Mouse (Mus musculus) macrophage (primary cell): ENCODE measurements at regions not wholly inside any gene's neighbourhood (a gene's known extent, or its start where the extent isn't known, plus 50 kb on each side); places are given as distances from the start of the nearest gene placed in this dataset.

ENCODE experiments used
- H3K27ac ChIP-seq: fragments of 350-480 bp; formaldehyde crosslinking; 2 replicates; pipeline ENCODE4 v1.9.0; 2021
- H3K36me3 ChIP-seq: fragments of 350-480 bp; formaldehyde crosslinking; 2 replicates; pipeline ENCODE4 v1.9.0; 2021; ENCODE audit errors: inconsistent target
- H3K4me3 ChIP-seq: fragments of 350-480 bp; formaldehyde crosslinking; 2 replicates; pipeline ENCODE4 v1.9.0; 2021; ENCODE audit errors: inconsistent target
- H3K79me2 ChIP-seq: fragments of 350-480 bp; formaldehyde crosslinking; 2 replicates; pipeline ENCODE4 v1.9.0; 2021; ENCODE audit errors: inconsistent target
- WGBS: methylation state at CpG from one replicate; pipeline ENCODE4 v1.1.7; 2026; ENCODE audit warnings: inconsistent platforms; ENCODE audit not compliant: missing documents; 5-methylcytosine and 5-hydroxymethylcytosine counted together

- Histone ChIP-seq H3K36me3 (no peaks in the 10 kb centered on the region), H3K79me2 (no peaks in the 10 kb centered on the region), H3K4me3 (no peak overlapping the region), H3K27ac (0 out of 2 replicates have a peak overlapping the region, but pooled peaks have one; percentile 4)
These were observed 54.7 kb downstream of the Spry2 start for GRCm38 (mm10) chr14:105841888-105842287.

GRCm38 (mm10) chr14:105837533-105837932 is 59.1 kb downstream of the Spry2 start:
- Histone ChIP-seq H3K36me3 (no peaks in the 10 kb centered on the region), H3K27ac (no peak overlapping the region), H3K4me3 (no peak overlapping the region), H3K79me2 (no peaks in the 10 kb centered on the region)
- 77% methylated on average over 3 of the region's 3 CpGs for WGBS

DNA sequence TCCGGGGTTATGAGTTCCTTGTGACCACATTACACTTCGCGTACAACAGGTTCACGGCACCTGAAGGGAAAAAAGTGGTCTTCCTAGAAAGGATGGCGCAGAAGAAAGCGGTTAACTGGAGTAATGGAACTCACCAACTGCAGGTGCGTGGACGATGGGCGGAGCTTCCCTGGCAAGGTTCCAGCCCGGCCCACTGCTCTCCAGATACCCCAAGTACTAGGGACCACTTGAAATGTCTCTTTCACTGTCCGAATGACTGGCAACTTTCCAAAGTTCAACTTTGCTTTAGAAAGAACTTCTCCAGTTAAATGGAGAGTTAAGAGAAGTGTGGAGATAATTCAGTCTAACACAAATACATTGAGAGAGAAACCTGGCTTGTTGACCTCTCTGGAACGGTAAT is 65.9 kb downstream of the Spry2 start:
- no peaks in the 10 kb centered on the region for H3K79me2 ChIP-seq
- H3K27ac ChIP-seq, result no peak overlapping the region
- no peaks in the 10 kb centered on the region for H3K36me3 ChIP-seq
- WGBS, result 97% methylated on average over 12 of the region's 12 CpGs
- H3K4me3 ChIP-seq, result no peak overlapping the region

GRCm38 (mm10) chr14:105830301-105830700 is 66.3 kb downstream of the Spry2 start:
- Histone ChIP-seq H3K27ac (no peak overlapping the region), H3K4me3 (no peak overlapping the region), H3K79me2 (no peaks in the 10 kb centered on the region), H3K36me3 (no peaks in the 10 kb centered on the region)
- 93% methylated on average over 4 of the region's 4 CpGs for WGBS

DNA sequence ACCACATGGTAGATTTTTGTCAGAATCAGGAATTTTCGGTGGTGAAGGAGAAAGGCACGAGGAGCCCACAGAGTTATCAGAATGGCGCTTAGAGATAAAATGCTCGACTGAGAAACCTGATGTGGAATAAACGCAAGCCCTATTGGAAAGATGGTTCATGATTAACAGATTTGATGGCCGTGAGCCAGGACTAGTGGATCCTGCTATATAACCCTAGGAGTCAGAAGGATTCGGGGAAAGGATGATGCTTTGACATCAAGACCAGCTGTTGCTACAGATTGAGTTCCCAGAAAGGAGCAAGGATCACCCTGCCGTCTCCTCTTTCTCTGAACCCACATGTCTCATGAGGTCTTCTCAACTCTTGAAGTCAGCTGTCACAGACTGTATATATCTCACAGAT is 73.5 kb downstream of the Spry2 start:
- Histone ChIP-seq H3K27ac (no peak overlapping the region), H3K4me3 (no peak overlapping the region), H3K36me3 (no peaks in the 10 kb centered on the region), H3K79me2 (no peaks in the 10 kb centered on the region)
- WGBS, result 89% methylated on average over 8 of the region's 8 CpGs

DNA sequence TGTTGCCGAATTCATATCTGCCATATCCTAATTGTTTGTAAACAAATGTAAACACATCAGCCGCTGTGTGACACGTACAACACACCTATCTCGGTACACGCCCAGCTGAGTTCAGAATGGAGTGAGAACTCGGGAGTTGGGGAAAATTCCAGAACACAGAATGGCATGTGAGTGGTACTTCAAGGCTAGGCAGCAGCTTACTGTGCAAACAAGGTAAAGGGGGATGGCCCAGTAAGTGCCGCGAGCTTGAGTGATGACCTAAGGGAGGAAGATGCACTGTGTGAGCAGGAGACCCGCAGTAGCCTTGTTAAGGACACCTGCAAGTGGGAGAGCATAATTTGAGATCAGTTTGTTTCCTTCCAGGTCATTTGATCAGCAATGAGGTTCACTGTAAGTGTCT is 74.0 kb downstream of the Spry2 start:
- Histone ChIP-seq H3K4me3 (no peak overlapping the region), H3K79me2 (no peaks in the 10 kb centered on the region), H3K27ac (no peak overlapping the region), H3K36me3 (no peaks in the 10 kb centered on the region)
- 98% methylated on average over 7 of the region's 9 CpGs for WGBS

- Histone ChIP-seq H3K79me2 (no peaks in the 10 kb centered on the region), H3K27ac (no peak overlapping the region), H3K4me3 (no peak overlapping the region), H3K36me3 (no peaks in the 10 kb centered on the region)
- WGBS, result 86% methylated on average over 2 of the region's 2 CpGs
These were observed 77.1 kb downstream of the Spry2 start for GRCm38 (mm10) chr14:105819534-105819933.

- H3K27ac ChIP-seq, result no peak overlapping the region
- no peaks in the 10 kb centered on the region for H3K36me3 ChIP-seq
- no peaks in the 10 kb centered on the region for H3K79me2 ChIP-seq
- 98% methylated on average over 3 of the region's 3 CpGs for WGBS
- no peak overlapping the region for H3K4me3 ChIP-seq
These were observed 77.8 kb downstream of the Spry2 start for GRCm38 (mm10) chr14:105818841-105819240.

DNA sequence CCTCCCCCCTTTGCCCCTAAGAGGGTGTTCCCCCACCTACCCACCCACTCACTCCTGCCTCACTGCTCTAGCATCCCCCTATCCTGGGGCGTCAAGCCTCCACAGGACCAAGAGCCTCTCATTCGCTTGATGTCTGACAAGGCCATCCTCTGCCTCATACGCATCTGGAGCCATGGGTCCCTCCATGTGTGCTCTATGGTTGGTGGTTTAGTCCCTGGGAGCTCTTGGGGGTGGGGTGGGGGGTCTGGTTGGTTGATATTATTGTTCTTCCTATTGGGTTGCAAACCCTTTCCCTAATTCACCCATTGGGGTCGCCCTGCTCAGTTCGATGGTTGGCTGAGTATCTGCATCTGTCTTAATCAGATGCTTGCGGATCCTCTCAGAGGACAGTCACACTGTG is 79.1 kb downstream of the Spry2 start:
- Histone ChIP-seq H3K79me2 (no peaks in the 10 kb centered on the region), H3K4me3 (no peak overlapping the region), H3K36me3 (no peaks in the 10 kb centered on the region), H3K27ac (no peak overlapping the region)
- 97% methylated on average over 6 of the region's 6 CpGs for WGBS

GRCm38 (mm10) chr14:105815827-105816226 is 80.8 kb downstream of the Spry2 start:
- H3K27ac ChIP-seq, result peak overlapping the region; percentile 48
- H3K36me3 ChIP-seq, result no peaks in the 10 kb centered on the region
- H3K79me2 ChIP-seq, result no peaks in the 10 kb centered on the region
- WGBS, result 47% methylated on average over 6 of the region's 6 CpGs
- H3K4me3 ChIP-seq, result peak overlapping the region; percentile 19; the same call in 1 of the 2 replicates

DNA sequence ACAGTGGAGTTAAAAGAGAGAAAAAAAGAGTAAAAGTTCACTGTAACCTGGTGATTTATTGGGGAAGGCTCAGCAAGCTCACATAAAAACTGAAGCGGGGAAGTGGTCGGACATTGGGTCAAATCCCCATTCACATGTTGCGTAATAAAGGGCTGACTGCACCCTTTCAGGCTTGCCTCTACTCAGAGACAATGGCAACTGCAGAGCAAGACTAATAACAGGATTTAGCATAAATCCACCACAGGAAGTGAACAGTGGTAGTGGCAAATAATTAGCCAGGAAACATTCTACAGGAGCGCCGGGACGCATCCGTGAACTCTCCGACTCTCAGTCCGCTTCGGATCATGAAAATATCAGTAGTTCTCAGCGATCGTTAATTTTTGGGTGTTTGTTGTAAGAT is 81.3 kb downstream of the Spry2 start:
- Histone ChIP-seq H3K36me3 (no peaks in the 10 kb centered on the region), H3K4me3 (peak overlapping the region; percentile 19; the same call in 1 of the 2 replicates), H3K79me2 (no peaks in the 10 kb centered on the region), H3K27ac (peak overlapping the region; percentile 48)
- WGBS, result 2% methylated on average over 12 of the region's 12 CpGs

DNA sequence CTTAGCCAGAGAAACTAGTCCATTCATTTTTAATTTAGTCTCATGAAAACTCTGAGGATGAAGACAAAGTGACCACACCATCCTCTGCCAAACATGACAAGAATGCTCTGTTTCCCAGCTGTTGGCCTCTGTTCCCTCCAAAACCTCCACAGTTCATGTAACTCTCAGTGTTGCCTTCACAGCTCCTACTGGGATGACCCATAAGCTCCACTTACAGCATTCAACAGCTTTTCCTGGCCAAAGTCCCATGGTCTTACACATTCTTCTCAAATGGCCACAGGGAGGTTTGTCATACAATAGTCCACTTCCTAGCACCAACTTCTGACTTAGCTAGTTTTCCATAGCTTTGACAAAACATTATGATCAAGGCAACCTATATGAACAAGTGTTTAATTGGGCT is 83.0 kb downstream of the Spry2 start:
- H3K36me3 ChIP-seq, result no peaks in the 10 kb centered on the region
- H3K79me2 ChIP-seq, result no peaks in the 10 kb centered on the region
- H3K4me3 ChIP-seq, result no peak overlapping the region
- H3K27ac ChIP-seq, result peak overlapping the region; percentile 58

GRCm38 (mm10) chr14:105813097-105813496 is 83.5 kb downstream of the Spry2 start:
- no peak overlapping the region for H3K4me3 ChIP-seq
- peak overlapping the region; percentile 58 for H3K27ac ChIP-seq
- no peaks in the 10 kb centered on the region for H3K36me3 ChIP-seq
- H3K79me2 ChIP-seq, result no peaks in the 10 kb centered on the region
- 98% methylated on average over 6 of the region's 6 CpGs for WGBS

GRCm38 (mm10) chr14:105805762-105806161 is 90.9 kb downstream of the Spry2 start:
- Histone ChIP-seq H3K36me3 (no peaks in the 10 kb centered on the region), H3K79me2 (no peaks in the 10 kb centered on the region), H3K4me3 (no peak overlapping the region), H3K27ac (no peak overlapping the region)
- WGBS, result 93% methylated on average over 6 of the region's 6 CpGs

GRCm38 (mm10) chr14:105805362-105805761 is 91.3 kb downstream of the Spry2 start:
- WGBS, result 11% methylated on average over 5 of the region's 5 CpGs
- H3K4me3 ChIP-seq, result no peak overlapping the region
- no peaks in the 10 kb centered on the region for H3K79me2 ChIP-seq
- H3K27ac ChIP-seq, result no peak overlapping the region
- no peaks in the 10 kb centered on the region for H3K36me3 ChIP-seq

- Histone ChIP-seq H3K27ac (no peak overlapping the region), H3K36me3 (no peaks in the 10 kb centered on the region), H3K4me3 (no peak overlapping the region), H3K79me2 (no peaks in the 10 kb centered on the region)
- 76% methylated on average over 5 of the region's 5 CpGs for WGBS
These were observed 91.9 kb downstream of the Spry2 start for GRCm38 (mm10) chr14:105804761-105805160.
